Mouse (Mus musculus) left cerebral cortex, postnatal 36 days (tissue): ENCODE data around the gene Tcf7l2. TPM values are rescaled to one million over a fixed set of nuclear protein-coding genes. Genes with fewer than 3 reads are reported as not detected.

ENCODE experiments used
- DNase-seq, 2 experiments: peaks; one replicate each; pipeline ENCODE4 v3.0.0; 2021 to 2022; ENCODE audit warnings: low spot score in 2 of 2, mixed read lengths in 1 of 2
- intact Hi-C: fragments of 180-260 bp; cut with DNase I; formaldehyde crosslinking; loops from one replicate; pipeline ENCODE4 v1.15.1; 2025
- total RNA-seq, 2 experiments: library from RNA; stranded (reverse); gene quantifications; 2 replicates each; pipeline ENCODE4 v1.2.3; 2021

The Tcf7l2 gene
- total RNA-seq, 2 experiments from 2014 or later, result 8.5 to 10.6 TPM

- intact Hi-C loops, result no loop called here
- no peak for DNase-seq
These were observed 209.8 kb downstream of the Tcf7l2 start for GRCm38 (mm10) chr19:55951397-55951796.

GRCm38 (mm10) chr19:55953207-55953606 lies 211.6 kb downstream of the Tcf7l2 start:
- intact Hi-C loops, result no loop called here
- DNase-seq, result peak; percentile 22 to 23

- DNase-seq, result no peak
- intact Hi-C loops, result no loop called here
These were observed 213.5 kb downstream of the Tcf7l2 start for GRCm38 (mm10) chr19:55955126-55955525.

- intact Hi-C loops, result no loop called here
- DNase-seq, result no peak
These were observed 215.1 kb downstream of the Tcf7l2 start for GRCm38 (mm10) chr19:55956745-55957144.

GRCm38 (mm10) chr19:55964421-55964820 lies 222.8 kb downstream of the Tcf7l2 start:
- intact Hi-C loops, result no loop called here
- no peak for DNase-seq

GRCm38 (mm10) chr19:55966066-55966465 lies 224.4 kb downstream of the Tcf7l2 start:
- intact Hi-C loops, result no loop called here
- DNase-seq, result no peak

- intact Hi-C loops, result no loop called here
- no peak for DNase-seq
These were observed 228.4 kb downstream of the Tcf7l2 start for GRCm38 (mm10) chr19:55969929-55970531.

GRCm38 (mm10) chr19:55976073-55976472 lies 234.5 kb downstream of the Tcf7l2 start:
- no peak for DNase-seq
- intact Hi-C loops, result no loop called here
